Mouse (Mus musculus) spleen, adult 2 months (tissue): ENCODE data around the gene Haspin.

Source experiments
- CTCF ChIP-seq: fragments of 200-500 bp; IDR thresholded peaks from 2 replicates; pipeline ENCODE4 v1.5.1; 2011; ENCODE audit warnings: mild to moderate bottlenecking, inconsistent platforms; ENCODE audit not compliant: insufficient read depth, insufficient read length, insufficient replicate concordance; ENCODE audit errors: extremely low read depth
- POLR2A ChIP-seq: fragments of 200-500 bp; IDR thresholded peaks from 2 replicates; pipeline ENCODE4 v1.6.1; 2011; ENCODE audit warnings: low read depth, low read length, inconsistent platforms

DNA sequence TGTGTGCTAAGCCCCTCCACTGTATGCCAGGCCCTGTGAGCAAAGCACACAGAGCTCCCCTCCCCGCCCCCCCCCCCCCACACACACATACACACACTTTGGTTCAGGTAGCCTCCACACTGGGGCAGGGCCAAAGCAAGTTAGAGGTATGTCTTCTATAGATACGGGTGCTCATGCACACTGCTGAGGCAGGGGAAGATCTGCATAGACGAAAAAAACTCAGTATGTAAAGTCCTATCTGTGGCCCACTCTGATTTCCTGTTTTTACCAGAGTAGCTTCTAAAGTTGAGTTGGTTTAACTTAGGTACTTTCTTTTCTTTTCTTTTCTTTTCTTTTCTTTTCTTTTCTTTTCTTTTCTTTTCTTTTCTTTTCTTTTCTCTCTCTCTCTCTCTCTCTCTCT, 32.8 kb downstream of the Haspin start:
- TF ChIP-seq CTCF (no peak), POLR2A (no peak)
